Mouse (Mus musculus): ENCODE results near the gene Gm42906. TPM values are rescaled to one million over a fixed set of nuclear protein-coding genes. Genes with fewer than 3 reads are reported as not detected.

The Gm42906 gene
- polyA plus RNA-seq, 1 experiment from 2014 or later, result 0.66 TPM

- no peak overlapping the region for H3K4me3 ChIP-seq (ENCODE audit: low read depth, low read length)
- TF ChIP-seq CTCF (IDR thresholded peaks at IDR 0.05), result no peak
- TF ChIP-seq EP300 (IDR thresholded peaks at IDR 0.05), result no peak
- no peak overlapping the region for H3K27ac ChIP-seq (ENCODE audit: low read length)
- ATAC-seq, result no peak
- WGBS, result 95% methylated on average over 2 of the region's 2 CpGs
- H3K9ac ChIP-seq (replicated peaks; ENCODE audit: low read depth), result no peak overlapping the region
- H3K27me3 ChIP-seq (replicated peaks; ENCODE audit: insufficient read depth, low read length), result no peaks in the 10 kb centered on the region
- peaks cover 6% of the 10 kb centered on the region; the same call in 1 of the 2 replicates for H3K4me1 ChIP-seq (ENCODE audit: insufficient read depth, low read depth, low read length)
- DNase-seq (ENCODE audit: low spot score), result no peak
- no peak overlapping the region for H3K4me2 ChIP-seq (replicated peaks; ENCODE audit: low read depth, low read length)
- H3K36me3 ChIP-seq (ENCODE audit: insufficient read depth, low read length), result no peaks in the 10 kb centered on the region
- no peaks in the 10 kb centered on the region for H3K9me3 ChIP-seq (ENCODE audit: low read length)
These were observed 9.4 kb downstream of the Gm42906 start for GRCm38 (mm10) chr5:151418551-151418950.

GRCm38 (mm10) chr5:151417421-151418038 is 10.4 kb downstream of the Gm42906 start:
- H3K4me1 ChIP-seq (ENCODE audit: insufficient read depth, low read depth, low read length), result peaks cover 3% of the 10 kb centered on the region; the same call in 1 of the 2 replicates
- H3K4me3 ChIP-seq (ENCODE audit: low read depth, low read length), result no peak overlapping the region
- H3K4me2 ChIP-seq (replicated peaks; ENCODE audit: low read depth, low read length), result no peak overlapping the region
- ATAC-seq (no peak), DNase-seq (ENCODE audit: low spot score) (no peak)
- WGBS, result 43% methylated on average over 2 of the region's 2 CpGs
- no peaks in the 10 kb centered on the region for H3K27me3 ChIP-seq (replicated peaks; ENCODE audit: insufficient read depth, low read length)
- no peak overlapping the region for H3K27ac ChIP-seq (ENCODE audit: low read length)
- no peaks in the 10 kb centered on the region for H3K9me3 ChIP-seq (ENCODE audit: low read length)
- no peaks in the 10 kb centered on the region for H3K36me3 ChIP-seq (ENCODE audit: insufficient read depth, low read length)
- H3K9ac ChIP-seq (replicated peaks; ENCODE audit: low read depth), result no peak overlapping the region
- TF ChIP-seq EP300 (IDR thresholded peaks at IDR 0.05) (no peak), CTCF (IDR thresholded peaks at IDR 0.05) (no peak)

GRCm38 (mm10) chr5:151416988-151417387 is 11.0 kb downstream of the Gm42906 start:
- Histone ChIP-seq H3K27me3 (replicated peaks; ENCODE audit: insufficient read depth, low read length) (no peaks in the 10 kb centered on the region), H3K36me3 (ENCODE audit: insufficient read depth, low read length) (no peaks in the 10 kb centered on the region), H3K4me2 (replicated peaks; ENCODE audit: low read depth, low read length) (no peak overlapping the region), H3K9ac (replicated peaks; ENCODE audit: low read depth) (no peak overlapping the region), H3K4me3 (ENCODE audit: low read depth, low read length) (no peak overlapping the region), H3K9me3 (ENCODE audit: low read length) (no peaks in the 10 kb centered on the region), H3K4me1 (ENCODE audit: insufficient read depth, low read depth, low read length) (no peaks in the 10 kb centered on the region; the same call in 1 of the 2 replicates), H3K27ac (ENCODE audit: low read length) (no peak overlapping the region)
- ATAC-seq (no peak), DNase-seq (ENCODE audit: low spot score) (no peak)
- no peak for TF ChIP-seq EP300 (IDR thresholded peaks at IDR 0.05)
- no peak for TF ChIP-seq CTCF (IDR thresholded peaks at IDR 0.05)
- WGBS, result 5% methylated on average over 1 of the region's 1 CpGs

GRCm38 (mm10) chr5:151413617-151414016 is 14.3 kb downstream of the Gm42906 start:
- H3K4me2 ChIP-seq (replicated peaks; ENCODE audit: low read depth, low read length), result no peak overlapping the region; the same call in 1 of the 2 replicates
- no peak overlapping the region for H3K4me3 ChIP-seq (ENCODE audit: low read depth, low read length)
- H3K4me1 ChIP-seq (ENCODE audit: insufficient read depth, low read depth, low read length), result no peaks in the 10 kb centered on the region; the same call in 1 of the 2 replicates
- H3K27ac ChIP-seq (ENCODE audit: low read length), result no peak overlapping the region
- ATAC-seq (no peak), DNase-seq (ENCODE audit: low spot score) (no peak)
- TF ChIP-seq EP300 (IDR thresholded peaks at IDR 0.05) (no peak), CTCF (IDR thresholded peaks at IDR 0.05) (no peak)
- no peak overlapping the region for H3K9ac ChIP-seq (replicated peaks; ENCODE audit: low read depth)
- no peaks in the 10 kb centered on the region for H3K36me3 ChIP-seq (ENCODE audit: insufficient read depth, low read length)
- WGBS, result 44% methylated on average over 3 of the region's 3 CpGs
- H3K9me3 ChIP-seq (ENCODE audit: low read length), result no peaks in the 10 kb centered on the region
- H3K27me3 ChIP-seq (replicated peaks; ENCODE audit: insufficient read depth, low read length), result no peaks in the 10 kb centered on the region

GRCm38 (mm10) chr5:151412666-151413463 is 15.1 kb downstream of the Gm42906 start:
- Histone ChIP-seq H3K9ac (replicated peaks; ENCODE audit: low read depth) (no peak overlapping the region), H3K4me2 (replicated peaks; ENCODE audit: low read depth, low read length) (no peak overlapping the region; the same call in 1 of the 2 replicates), H3K27ac (ENCODE audit: low read length) (0 out of 2 replicates have a peak overlapping the region, but pooled peaks have one; percentile 22), H3K4me3 (ENCODE audit: low read depth, low read length) (no peak overlapping the region), H3K4me1 (ENCODE audit: insufficient read depth, low read depth, low read length) (no peaks in the 10 kb centered on the region; the same call in 1 of the 2 replicates), H3K9me3 (ENCODE audit: low read length) (no peaks in the 10 kb centered on the region), H3K36me3 (ENCODE audit: insufficient read depth, low read length) (no peaks in the 10 kb centered on the region), H3K27me3 (replicated peaks; ENCODE audit: insufficient read depth, low read length) (no peaks in the 10 kb centered on the region)
- WGBS, result 22% methylated on average over 11 of the region's 11 CpGs
- DNase-seq (ENCODE audit: low spot score) (peak; percentile 47), ATAC-seq (peak; percentile 38)
- TF ChIP-seq EP300 (IDR thresholded peaks at IDR 0.05) (no peak), CTCF (IDR thresholded peaks at IDR 0.05) (peak; percentile 20; the same call in 1 of the 2 replicates)

GRCm38 (mm10) chr5:151410006-151410405 is 18.0 kb downstream of the Gm42906 start:
- no peak overlapping the region for H3K4me3 ChIP-seq (ENCODE audit: low read depth, low read length)
- no peak overlapping the region for H3K9ac ChIP-seq (replicated peaks; ENCODE audit: low read depth)
- DNase-seq (ENCODE audit: low spot score), result peak; percentile 56
- H3K27ac ChIP-seq (ENCODE audit: low read length), result no peak overlapping the region
- no peaks in the 10 kb centered on the region for H3K27me3 ChIP-seq (replicated peaks; ENCODE audit: insufficient read depth, low read length)
- no peaks in the 10 kb centered on the region for H3K9me3 ChIP-seq (ENCODE audit: low read length)
- WGBS, result 49% methylated on average over 3 of the region's 3 CpGs
- H3K4me1 ChIP-seq (ENCODE audit: insufficient read depth, low read depth, low read length), result no peaks in the 10 kb centered on the region; the same call in 1 of the 2 replicates
- ATAC-seq, result peak; percentile 43
- H3K4me2 ChIP-seq (replicated peaks; ENCODE audit: low read depth, low read length), result no peak overlapping the region
- TF ChIP-seq EP300 (IDR thresholded peaks at IDR 0.05) (peak; percentile 69), CTCF (IDR thresholded peaks at IDR 0.05) (no peak)
- no peaks in the 10 kb centered on the region for H3K36me3 ChIP-seq (ENCODE audit: insufficient read depth, low read length)

Measured in lung, postnatal 0 days (tissue).